Mouse (Mus musculus): ENCODE results near the gene Dph2. TPM values are rescaled to one million over a fixed set of nuclear protein-coding genes. Genes with fewer than 3 reads are reported as not detected.

Dph2 gene
- polyA plus RNA-seq, 1 experiment from 2014 or later: 23.9 TPM

- no peak overlapping the region for H3K27ac ChIP-seq (ENCODE audit: low read depth, low read length)
- ATAC-seq (ENCODE audit: low FRiP score) (no peak), DNase-seq (ENCODE audit: low spot score, missing footprints) (no peak)
- H3K4me3 ChIP-seq (ENCODE audit: low read depth, low read length): peak overlapping the region; percentile 87; the same call in 1 of the 2 replicates
- peaks cover 2% of the 10 kb centered on the region; the same call in 1 of the 2 replicates for H3K36me3 ChIP-seq (ENCODE audit: control insufficient read depth, insufficient read depth, low read length)
- WGBS: 75% methylated on average over 2 of the region's 2 CpGs
- no peaks in the 10 kb centered on the region for H3K27me3 ChIP-seq (ENCODE audit: control insufficient read depth, insufficient read depth, low read length)
- H3K9me3 ChIP-seq (ENCODE audit: control insufficient read depth, low read length): no peaks in the 10 kb centered on the region
- peaks cover 27% of the 10 kb centered on the region for H3K4me1 ChIP-seq (ENCODE audit: control insufficient read depth, insufficient read depth, low read length)
- H3K9ac ChIP-seq (ENCODE audit: low read length): no peak overlapping the region
- no peak overlapping the region for H3K4me2 ChIP-seq
These were observed 3.9 kb downstream of the Dph2 start for GRCm38 (mm10) chr4:117887920-117888319.

- H3K9me3 ChIP-seq (ENCODE audit: control insufficient read depth, low read length): no peaks in the 10 kb centered on the region
- peak within 1 kb of the TSS; percentile 86 for H3K9ac ChIP-seq (ENCODE audit: low read length)
- peak within 1 kb of the TSS; percentile 87 for H3K4me3 ChIP-seq (ENCODE audit: low read depth, low read length)
- under 1% methylated on average over 35 of the region's 37 CpGs for WGBS
- peak; percentile 98 for DNase-seq (ENCODE audit: low spot score, missing footprints)
- H3K27ac ChIP-seq (ENCODE audit: low read depth, low read length): no peak within 1 kb of the TSS
- H3K4me1 ChIP-seq (ENCODE audit: control insufficient read depth, insufficient read depth, low read length): peaks cover 32% of the 10 kb centered on the region
- H3K27me3 ChIP-seq (ENCODE audit: control insufficient read depth, insufficient read depth, low read length): no peaks in the 10 kb centered on the region
- H3K36me3 ChIP-seq (ENCODE audit: control insufficient read depth, insufficient read depth, low read length): peaks cover 2% of the 10 kb centered on the region; the same call in 1 of the 2 replicates
- peak; percentile 85 for ATAC-seq (ENCODE audit: low FRiP score)
- H3K4me2 ChIP-seq: peak within 1 kb of the TSS; percentile 91
These were observed 4.7 kb downstream of the Dph2 start, which contains the start of gene Atp6v0b for GRCm38 (mm10) chr4:117887133-117887532. TSS of gene Atp6v0b (minus strand) at chr4:117887333.

GRCm38 (mm10) chr4:117886644-117887043 is 5.2 kb downstream of the Dph2 start:
- Histone ChIP-seq H3K9me3 (ENCODE audit: control insufficient read depth, low read length) (no peaks in the 10 kb centered on the region), H3K27ac (ENCODE audit: low read depth, low read length) (no peak overlapping the region), H3K4me3 (ENCODE audit: low read depth, low read length) (peak overlapping the region; percentile 87), H3K4me1 (ENCODE audit: control insufficient read depth, insufficient read depth, low read length) (peaks cover 31% of the 10 kb centered on the region), H3K27me3 (ENCODE audit: control insufficient read depth, insufficient read depth, low read length) (no peaks in the 10 kb centered on the region), H3K36me3 (ENCODE audit: control insufficient read depth, insufficient read depth, low read length) (peaks cover 2% of the 10 kb centered on the region; the same call in 1 of the 2 replicates), H3K9ac (ENCODE audit: low read length) (peak overlapping the region; percentile 86), H3K4me2 (peak overlapping the region; percentile 91)
- no peak for DNase-seq (ENCODE audit: low spot score, missing footprints)
- WGBS: 2% methylated on average over 24 of the region's 24 CpGs
- peak; percentile 1; the same call in 1 of the 2 replicates for ATAC-seq (ENCODE audit: low FRiP score)

- H3K4me3 ChIP-seq (ENCODE audit: low read depth, low read length): no peak overlapping the region; the same call in 1 of the 2 replicates
- no peak overlapping the region for H3K9ac ChIP-seq (ENCODE audit: low read length)
- 89% methylated on average over 9 of the region's 9 CpGs for WGBS
- no peak for DNase-seq (ENCODE audit: low spot score, missing footprints)
- H3K36me3 ChIP-seq (ENCODE audit: control insufficient read depth, insufficient read depth, low read length): peaks cover 2% of the 10 kb centered on the region; the same call in 1 of the 2 replicates
- no peaks in the 10 kb centered on the region for H3K9me3 ChIP-seq (ENCODE audit: control insufficient read depth, low read length)
- no peaks in the 10 kb centered on the region for H3K27me3 ChIP-seq (ENCODE audit: control insufficient read depth, insufficient read depth, low read length)
- H3K27ac ChIP-seq (ENCODE audit: low read depth, low read length): no peak overlapping the region
- peaks cover 28% of the 10 kb centered on the region for H3K4me1 ChIP-seq (ENCODE audit: control insufficient read depth, insufficient read depth, low read length)
- ATAC-seq (ENCODE audit: low FRiP score): no peak
- H3K4me2 ChIP-seq: peak overlapping the region; percentile 91
These were observed 5.8 kb downstream of the Dph2 start for GRCm38 (mm10) chr4:117885994-117886393.

GRCm38 (mm10) chr4:117885093-117885492 is 6.7 kb downstream of the Dph2 start:
- peaks cover 2% of the 10 kb centered on the region; the same call in 1 of the 2 replicates for H3K36me3 ChIP-seq (ENCODE audit: control insufficient read depth, insufficient read depth, low read length)
- H3K27ac ChIP-seq (ENCODE audit: low read depth, low read length): no peak overlapping the region
- H3K9me3 ChIP-seq (ENCODE audit: control insufficient read depth, low read length): no peaks in the 10 kb centered on the region
- H3K27me3 ChIP-seq (ENCODE audit: control insufficient read depth, insufficient read depth, low read length): no peaks in the 10 kb centered on the region
- ATAC-seq (ENCODE audit: low FRiP score) (no peak), DNase-seq (ENCODE audit: low spot score, missing footprints) (no peak)
- peaks cover 25% of the 10 kb centered on the region for H3K4me1 ChIP-seq (ENCODE audit: control insufficient read depth, insufficient read depth, low read length)
- no peak overlapping the region for H3K4me2 ChIP-seq
- H3K4me3 ChIP-seq (ENCODE audit: low read depth, low read length): no peak overlapping the region
- H3K9ac ChIP-seq (ENCODE audit: low read length): no peak overlapping the region
- 94% methylated on average over 10 of the region's 10 CpGs for WGBS

- Histone ChIP-seq H3K27ac (ENCODE audit: low read depth, low read length) (no peak overlapping the region), H3K9ac (ENCODE audit: low read length) (peak overlapping the region; percentile 94; the same call in 1 of the 2 replicates), H3K36me3 (ENCODE audit: control insufficient read depth, insufficient read depth, low read length) (no peaks in the 10 kb centered on the region; the same call in 1 of the 2 replicates), H3K27me3 (ENCODE audit: control insufficient read depth, insufficient read depth, low read length) (no peaks in the 10 kb centered on the region), H3K9me3 (ENCODE audit: control insufficient read depth, low read length) (no peaks in the 10 kb centered on the region), H3K4me2 (peak overlapping the region; percentile 71; the same call in 1 of the 2 replicates), H3K4me3 (ENCODE audit: low read depth, low read length) (no peak overlapping the region; the same call in 1 of the 2 replicates), H3K4me1 (ENCODE audit: control insufficient read depth, insufficient read depth, low read length) (peaks cover 25% of the 10 kb centered on the region)
- 100% methylated on average over 1 of the region's 1 CpGs for WGBS
- DNase-seq (ENCODE audit: low spot score, missing footprints): no peak
- no peak for ATAC-seq (ENCODE audit: low FRiP score)
These were observed 7.7 kb downstream of the Dph2 start for GRCm38 (mm10) chr4:117884146-117884545.

- ATAC-seq (ENCODE audit: low FRiP score) (peak; percentile 68), DNase-seq (ENCODE audit: low spot score, missing footprints) (peak; percentile 96)
- H3K4me3 ChIP-seq (ENCODE audit: low read depth, low read length): peak within 1 kb of the TSS; percentile 86
- peak within 1 kb of the TSS; percentile 71 for H3K4me2 ChIP-seq
- peaks cover 25% of the 10 kb centered on the region for H3K4me1 ChIP-seq (ENCODE audit: control insufficient read depth, insufficient read depth, low read length)
- whole genome bisulfite sequencing: under 1% methylated on average over 81 of the region's 103 CpGs
- no peaks in the 10 kb centered on the region for H3K27me3 ChIP-seq (ENCODE audit: control insufficient read depth, insufficient read depth, low read length)
- H3K36me3 ChIP-seq (ENCODE audit: control insufficient read depth, insufficient read depth, low read length): peaks cover under 1% of the 10 kb centered on the region; the same call in 1 of the 2 replicates
- no peaks in the 10 kb centered on the region for H3K9me3 ChIP-seq (ENCODE audit: control insufficient read depth, low read length)
- peak within 1 kb of the TSS; percentile 94 for H3K9ac ChIP-seq (ENCODE audit: low read length)
- H3K27ac ChIP-seq (ENCODE audit: low read depth, low read length): peak within 1 kb of the TSS; percentile 51; the same call in 1 of the 2 replicates
These were observed 8.8 kb downstream of the Dph2 start, which contains the start of gene B4galt2 for GRCm38 (mm10) chr4:117882701-117883691. TSS of gene B4galt2 (minus strand) at chr4:117883487.

GRCm38 (mm10) chr4:117878703-117879102 is 13.1 kb downstream of the Dph2 start:
- DNase-seq (ENCODE audit: low spot score, missing footprints) (no peak), ATAC-seq (ENCODE audit: low FRiP score) (no peak)
- peaks cover 10% of the 10 kb centered on the region for H3K4me1 ChIP-seq (ENCODE audit: control insufficient read depth, insufficient read depth, low read length)
- no peaks in the 10 kb centered on the region for H3K9me3 ChIP-seq (ENCODE audit: control insufficient read depth, low read length)
- 85% methylated on average over 5 of the region's 5 CpGs for WGBS
- no peak overlapping the region for H3K4me2 ChIP-seq
- H3K9ac ChIP-seq (ENCODE audit: low read length): no peak overlapping the region
- peaks cover 11% of the 10 kb centered on the region for H3K36me3 ChIP-seq (ENCODE audit: control insufficient read depth, insufficient read depth, low read length)
- H3K4me3 ChIP-seq (ENCODE audit: low read depth, low read length): no peak overlapping the region
- no peak overlapping the region for H3K27ac ChIP-seq (ENCODE audit: low read depth, low read length)
- H3K27me3 ChIP-seq (ENCODE audit: control insufficient read depth, insufficient read depth, low read length): no peaks in the 10 kb centered on the region

- no peaks in the 10 kb centered on the region for H3K27me3 ChIP-seq (ENCODE audit: control insufficient read depth, insufficient read depth, low read length)
- ATAC-seq (ENCODE audit: low FRiP score): no peak
- no peak overlapping the region for H3K9ac ChIP-seq (ENCODE audit: low read length)
- H3K27ac ChIP-seq (ENCODE audit: low read depth, low read length): no peak overlapping the region
- peaks cover 7% of the 10 kb centered on the region for H3K4me1 ChIP-seq (ENCODE audit: control insufficient read depth, insufficient read depth, low read length)
- 79% methylated on average over 10 of the region's 10 CpGs for WGBS
- H3K4me2 ChIP-seq: no peak overlapping the region
- H3K36me3 ChIP-seq (ENCODE audit: control insufficient read depth, insufficient read depth, low read length): peaks cover 15% of the 10 kb centered on the region
- no peak for DNase-seq (ENCODE audit: low spot score, missing footprints)
- H3K4me3 ChIP-seq (ENCODE audit: low read depth, low read length): no peak overlapping the region
- H3K9me3 ChIP-seq (ENCODE audit: control insufficient read depth, low read length): no peaks in the 10 kb centered on the region
These were observed 13.5 kb downstream of the Dph2 start for GRCm38 (mm10) chr4:117878301-117878700.

Data from midbrain, embryonic 11.5 days (tissue).